Mouse (Mus musculus) CH12.LX (cell line): ENCODE data around the gene Lrrn4cl. TPM values are rescaled to one million over a fixed set of nuclear protein-coding genes. Genes with fewer than 3 reads are reported as not detected.

Experiments
- DNase-seq: peaks from one replicate; pipeline ENCODE4 v3.0.0-alpha.2; 2013; ENCODE audit errors: extremely low read depth
- H3K27ac ChIP-seq: 2 replicates; pipeline ENCODE4 v1.5.1; 2012; ENCODE audit warnings: low read depth, mild to moderate bottlenecking, control low read depth, moderate library complexity; ENCODE audit not compliant: insufficient read depth
- H3K27me3 ChIP-seq: replicated peaks from 2 replicates; pipeline ENCODE3; 2012; ENCODE audit warnings: inconsistent platforms
- H3K36me3 ChIP-seq, 2 experiments: replicated peaks in 1 of 2; 2 replicates each; pipeline versions ENCODE3 to v1.6.1; 2012; ENCODE audit warnings: inconsistent platforms in 1 of 2, low read length in 1 of 2, mild to moderate bottlenecking in 1 of 2, mixed read lengths in 1 of 2, moderate library complexity in 1 of 2; ENCODE audit not compliant: control insufficient read depth in 1 of 2, insufficient read depth in 1 of 2
- H3K4me1 ChIP-seq, 2 experiments: 2 replicates each; pipeline ENCODE4 v1.6.1; 2012; ENCODE audit warnings: inconsistent platforms in 1 of 2, moderate library complexity in 1 of 2; ENCODE audit not compliant: insufficient read depth in 2 of 2, control insufficient read depth in 1 of 2
- H3K4me2 ChIP-seq: 2 replicates; pipeline ENCODE4 v1.6.1; 2012; ENCODE audit warnings: low read depth, mild to moderate bottlenecking, control low read depth; ENCODE audit not compliant: poor library complexity, insufficient read depth, severe bottlenecking
- H3K4me3 ChIP-seq, 3 experiments: fragments of 150-350 bp in 1 of 3; sonication (generic) in 1 of 3; replicated peaks in 1 of 3; 2 replicates each; pipeline versions ENCODE3 to v1.5.1; 2011 to 2012; ENCODE audit warnings: low read depth in 2 of 3, low read length in 2 of 3, mild to moderate bottlenecking in 2 of 3, moderate library complexity in 2 of 3, control low read depth in 1 of 3, improper control_type of control experiment in 1 of 3, inconsistent platforms in 1 of 3, mixed read lengths in 1 of 3; ENCODE audit not compliant: poor library complexity in 1 of 3
- H3K79me2 ChIP-seq: replicated peaks from 2 replicates; pipeline ENCODE4 v1.6.1; 2012; ENCODE audit warnings: mild to moderate bottlenecking, moderate library complexity; ENCODE audit not compliant: control insufficient read depth, poor library complexity, insufficient read depth, severe bottlenecking; ENCODE audit errors: extremely low read depth
- H3K9ac ChIP-seq: 2 replicates; pipeline ENCODE4 v1.6.1; 2012; ENCODE audit warnings: low read depth, mild to moderate bottlenecking, control low read depth, moderate library complexity; ENCODE audit not compliant: insufficient read depth
- H3K9me3 ChIP-seq: replicated peaks from 2 replicates; pipeline ENCODE3; 2012; ENCODE audit warnings: low read length, inconsistent platforms, mixed read lengths
- CHD1 ChIP-seq: IDR thresholded peaks from 2 replicates; pipeline ENCODE4 v1.6.1; 2012; ENCODE audit warnings: low read depth, low read length, improper control_type of control experiment, inconsistent platforms
- CTCF ChIP-seq, 2 experiments: IDR thresholded peaks in 1 of 2; conservative IDR thresholded peaks in 1 of 2; 2 replicates each; pipeline ENCODE4 v1.5.1; 2011 to 2012; ENCODE audit warnings: low read depth in 2 of 2, low read length in 2 of 2, improper control_type of control experiment in 1 of 2, inconsistent platforms in 1 of 2, mild to moderate bottlenecking in 1 of 2, moderate library complexity in 1 of 2
- EP300 ChIP-seq: IDR thresholded peaks from 2 replicates; pipeline ENCODE4 v1.6.1; 2011; ENCODE audit warnings: low read length, improper control_type of control experiment
- ETS1 ChIP-seq: conservative IDR thresholded peaks from 2 replicates; pipeline ENCODE4 v1.6.1; 2012; ENCODE audit warnings: low read depth, mild to moderate bottlenecking, inconsistent platforms, low read length, improper control_type of control experiment, moderate library complexity
- HCFC1 ChIP-seq: IDR thresholded peaks from 2 replicates; pipeline ENCODE4 v1.6.1; 2012; ENCODE audit warnings: low read depth, mild to moderate bottlenecking, inconsistent platforms, low read length, improper control_type of control experiment
- JUN ChIP-seq: IDR thresholded peaks from 2 replicates; pipeline ENCODE4 v1.6.1; 2011; ENCODE audit warnings: low read depth, mild to moderate bottlenecking, low read length, improper control_type of control experiment, moderate library complexity; ENCODE audit not compliant: insufficient read depth
- MAFK ChIP-seq: IDR thresholded peaks from 2 replicates; pipeline ENCODE4 v1.6.1; 2011; ENCODE audit warnings: low read length, improper control_type of control experiment; ENCODE audit not compliant: insufficient replicate concordance
- MAX ChIP-seq: IDR thresholded peaks from 2 replicates; pipeline ENCODE4 v1.6.1; 2011; ENCODE audit warnings: low read length, improper control_type of control experiment
- MAZ ChIP-seq: IDR thresholded peaks from 2 replicates; pipeline ENCODE4 v1.6.1; 2012; ENCODE audit warnings: low read depth, mild to moderate bottlenecking, inconsistent platforms, low read length, improper control_type of control experiment, moderate library complexity
- MEF2A ChIP-seq: IDR thresholded peaks from 2 replicates; pipeline ENCODE4 v1.6.1; 2014; ENCODE audit warnings: low read depth, mild to moderate bottlenecking, inconsistent platforms, low read length, improper control_type of control experiment, borderline replicate concordance
- MXI1 ChIP-seq: IDR thresholded peaks from 2 replicates; pipeline ENCODE4 v1.6.1; 2011; ENCODE audit warnings: mild to moderate bottlenecking, low read depth, low read length, improper control_type of control experiment
- PAX5 ChIP-seq: IDR thresholded peaks from 2 replicates; pipeline ENCODE4 v1.6.1; 2012; ENCODE audit warnings: low read length, inconsistent platforms, mixed read lengths
- RAD21 ChIP-seq: IDR thresholded peaks from 2 replicates; pipeline ENCODE4 v1.6.1; 2011; ENCODE audit warnings: low read depth, mild to moderate bottlenecking, low read length, improper control_type of control experiment, moderate library complexity
- SIN3A ChIP-seq: IDR thresholded peaks from 2 replicates; pipeline ENCODE4 v1.6.1; 2012; ENCODE audit warnings: low read length, improper control_type of control experiment, inconsistent platforms
- SMC3 ChIP-seq: IDR thresholded peaks from 2 replicates; pipeline ENCODE4 v1.6.1; 2011; ENCODE audit warnings: low read depth, low read length, improper control_type of control experiment
- TCF12 ChIP-seq: IDR thresholded peaks from 2 replicates; pipeline ENCODE4 v1.6.1; 2014; ENCODE audit warnings: low read depth, mild to moderate bottlenecking, inconsistent platforms, low read length, improper control_type of control experiment
- ZC3H11A ChIP-seq: IDR thresholded peaks from 2 replicates; pipeline ENCODE4 v1.6.1; 2012; ENCODE audit warnings: low read depth, mild to moderate bottlenecking, inconsistent platforms, low read length, improper control_type of control experiment
- ZMIZ1 ChIP-seq: IDR thresholded peaks from 2 replicates; pipeline ENCODE4 v1.6.1; 2012; ENCODE audit warnings: low read depth, mild to moderate bottlenecking, inconsistent platforms, low read length, improper control_type of control experiment
- ZNF384 ChIP-seq: IDR thresholded peaks from 2 replicates; pipeline ENCODE4 v1.6.1; 2012; ENCODE audit warnings: low read depth, low read length, improper control_type of control experiment, inconsistent platforms
- dilution Hi-C: fragments of 300-500 bp; cut with MboI; formaldehyde crosslinking; loops from 2 replicates; pipeline ENCODE4 v1.14.3; 2020; ENCODE audit warnings: low sequenced_read_pairs; ENCODE audit not compliant: extremely low pct_unique_long_range_greater_than_20kb, extremely low pct_ligation_motif_present
- in situ Hi-C: fragments of 300-500 bp; cut with MboI; formaldehyde crosslinking; loops from 3 replicates; pipeline ENCODE4 v1.14.3; 2019; ENCODE audit warnings: low sequenced_read_pairs, low pct_ligation_motif_present, low pct_unique_long_range_greater_than_20kb, mixed read lengths
- polyA plus RNA-seq: library from polyadenylated mRNA; unstranded; fragments of >175 nt; gene quantifications from 2 replicates; pipeline ENCODE4 v1.2.1, GENCODE M21; 2012; ENCODE audit warnings: low read depth; ENCODE audit not compliant: insufficient read length
- total RNA-seq, 2 experiments: library from RNA; depleted of rRNA; stranded (reverse); fragments of 300-350 nt in 1 of 2; fragments of >200 nt in 1 of 2; gene quantifications; 2 replicates each; pipeline ENCODE4 v1.2.3; 2012 to 2014

Gene Lrrn4cl
- total and polyA plus RNA-seq, 3 experiments, result 0.17 to 0.41 (median 0.31) TPM

GRCm38 (mm10) chr19:8819596-8820423 is 30.8 kb upstream of the Lrrn4cl start, which contains the start of gene Hnrnpul2 (continued):
- no peak for TF ChIP-seq ZNF384
- no peak for TF ChIP-seq CTCF (conservative IDR thresholded peaks at IDR 0.05 in 1 of 2, IDR thresholded peaks at IDR 0.05 in 1 of 2; ENCODE audit: low read depth in 2 of 2, low read length in 2 of 2)
- no peak for TF ChIP-seq CHD1
- no peak for TF ChIP-seq SMC3
- peak; percentile 71 for TF ChIP-seq HCFC1
- TF ChIP-seq MXI1, result peak; percentile 83
- no peak for TF ChIP-seq MAFK
- TF ChIP-seq TCF12, result peak; percentile 77; the same call in 1 of the 2 replicates
- no peak for TF ChIP-seq JUN
- peak; percentile 25; the same call in 1 of the 2 replicates for TF ChIP-seq MAZ
- TF ChIP-seq PAX5, result no peak
- TF ChIP-seq MAX, result peak; percentile 70

- dilution Hi-C loops, result no loop called here
- Histone ChIP-seq H3K36me3 (peaks cover 32 to 47% of the 10 kb centered on the region in 2 experiments), H3K4me3 (peak overlapping the region; percentile 96 to 98 (median 96)), H3K79me2 (peaks cover 72% of the 10 kb centered on the region), H3K27me3 (no peaks in the 10 kb centered on the region), H3K4me1 (peaks cover 7 to 27% of the 10 kb centered on the region in 2 experiments)
- no peak for DNase-seq
- TF ChIP-seq EP300 (no peak), MEF2A (no peak), ZC3H11A (no peak), ZMIZ1 (no peak), RAD21 (no peak), SIN3A (peak; percentile 29; the same call in 1 of the 2 replicates), ETS1 (no peak), HCFC1 (no peak), CHD1 (no peak)
- TF ChIP-seq, all 38 proteins: peak for 1
- Histone ChIP-seq H3K9me3 (no peaks in the 10 kb centered on the region), H3K9ac (peak overlapping the region; percentile 89), H3K27ac (peak overlapping the region; percentile 98), H3K4me2 (peak overlapping the region; percentile 82; the same call in 1 of the 2 replicates)
- in situ Hi-C loops, result no loop called here
Measured at GRCm38 (mm10) chr19:8820424-8820956, 30.1 kb upstream of the Lrrn4cl start.
